Mouse (Mus musculus) cerebellum, adult 2 months (tissue): Measurements from ENCODE around the gene Ntan1.
"Not testable (repeated sequence)": the region's sequence is repeated elsewhere in the genome, so short reads cannot be mapped to it uniquely, and the experiment has no call there.

Source experiments
- CTCF ChIP-seq: fragments of 200-500 bp; IDR thresholded peaks from 2 replicates; pipeline ENCODE4 v1.5.1; 2011; ENCODE audit warnings: low read depth, mild to moderate bottlenecking, control low read depth, low read length, moderate library complexity, borderline replicate concordance; ENCODE audit not compliant: insufficient read depth
- POLR2A ChIP-seq: fragments of 200-500 bp; IDR thresholded peaks from 2 replicates; pipeline ENCODE4 v1.6.1; 2011; ENCODE audit warnings: low read length, control low read depth, borderline replicate concordance; ENCODE audit not compliant: insufficient read depth

DNA sequence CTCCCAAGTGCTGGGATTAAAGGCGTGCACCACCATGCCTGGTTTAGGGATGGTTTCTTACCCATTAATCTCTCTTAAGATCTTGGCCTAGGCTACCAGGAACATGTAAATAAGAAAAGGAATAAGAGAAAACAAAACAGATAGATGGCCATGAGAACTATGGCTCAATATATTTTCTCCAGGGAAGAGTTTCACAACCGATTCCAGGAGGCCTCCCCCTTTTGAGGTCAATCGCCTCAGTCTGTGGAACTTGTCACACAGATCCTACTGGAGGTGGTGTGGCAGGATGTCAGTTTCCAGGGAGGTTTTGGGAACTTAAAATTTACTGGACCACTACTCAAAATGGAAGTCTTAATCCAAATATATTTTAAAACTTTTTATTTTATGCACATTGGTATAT lies 44.0 kb upstream of the Ntan1 start:
- not testable (repeated sequence) for TF ChIP-seq POLR2A, CTCF
